Mouse (Mus musculus) forebrain, embryonic 10.5 days (tissue): ENCODE results near the gene Megf6. TPM values are rescaled to one million over a fixed set of nuclear protein-coding genes. Genes with fewer than 3 reads are reported as not detected.

Experiments
- DNase-seq: peaks from one replicate; pipeline ENCODE4 v3.0.0-alpha.2; 2017; ENCODE audit warnings: low spot score; ENCODE audit errors: extremely low spot score
- H3K27ac ChIP-seq: fragments of 300-500 bp; sonication (generic); 2 replicates; pipeline ENCODE4 v1.5.1; 2016; ENCODE audit warnings: mild to moderate bottlenecking
- H3K27me3 ChIP-seq: fragments of 300-500 bp; sonication (generic); 2 replicates; pipeline ENCODE4 v1.6.1; 2016; ENCODE audit warnings: mild to moderate bottlenecking; ENCODE audit not compliant: poor library complexity, severe bottlenecking
- H3K36me3 ChIP-seq: fragments of 300-500 bp; sonication (generic); replicated peaks from 2 replicates; pipeline ENCODE4 v1.6.1; 2016; ENCODE audit warnings: mild to moderate bottlenecking, moderate library complexity
- H3K4me1 ChIP-seq: fragments of 300-500 bp; sonication (generic); 2 replicates; pipeline ENCODE4 v1.6.1; 2016
- H3K4me3 ChIP-seq: fragments of 300-500 bp; sonication (generic); 2 replicates; pipeline ENCODE4 v1.5.1; 2016; ENCODE audit warnings: mild to moderate bottlenecking, moderate library complexity
- H3K9me3 ChIP-seq: fragments of 300-500 bp; sonication (generic); 2 replicates; pipeline ENCODE4 v1.6.1; 2016; ENCODE audit warnings: mild to moderate bottlenecking, moderate library complexity
- WGBS: fragments of 180-500 bp; shearing (Covaris S2); methylation state at CpG from one replicate; pipeline ENCODE4 v1.1.7; 2016; 5-methylcytosine and 5-hydroxymethylcytosine counted together
- polyA plus RNA-seq: library from polyadenylated mRNA; unstranded; fragments of >200 nt; fragmentation: Nextera tagmentation; extraction: Ambion mirVana; gene quantifications from 2 replicates; pipeline ENCODE4 v1.2.1, GENCODE M21; 2016

Megf6 gene
- polyA plus RNA-seq, 1 experiment from 2014 or later = 28.0 TPM

GRCm38 (mm10) chr4:154201511-154201910 is 31.0 kb downstream of the Megf6 start:
- H3K36me3 ChIP-seq = no peaks in the 10 kb centered on the region
- H3K9me3 ChIP-seq = no peaks in the 10 kb centered on the region
- no peaks in the 10 kb centered on the region for H3K27me3 ChIP-seq
- DNase-seq = no peak
- 79% methylated on average over 5 of the region's 5 CpGs for WGBS
- H3K4me1 ChIP-seq = peaks cover 55% of the 10 kb centered on the region
- no peak overlapping the region for H3K4me3 ChIP-seq
- peak overlapping the region; percentile 22; the same call in 1 of the 2 replicates for H3K27ac ChIP-seq

GRCm38 (mm10) chr4:154204532-154204931 is 34.0 kb downstream of the Megf6 start:
- H3K27me3 ChIP-seq = no peaks in the 10 kb centered on the region
- DNase-seq = no peak
- peaks cover 36% of the 10 kb centered on the region for H3K4me1 ChIP-seq
- H3K9me3 ChIP-seq = no peaks in the 10 kb centered on the region
- no peaks in the 10 kb centered on the region for H3K36me3 ChIP-seq
- H3K27ac ChIP-seq = no peak overlapping the region
- 82% methylated on average over 7 of the region's 7 CpGs for WGBS
- no peak overlapping the region for H3K4me3 ChIP-seq

- H3K9me3 ChIP-seq = no peaks in the 10 kb centered on the region
- peaks cover 41% of the 10 kb centered on the region for H3K4me1 ChIP-seq
- 82% methylated on average over 5 of the region's 5 CpGs for WGBS
- H3K36me3 ChIP-seq = no peaks in the 10 kb centered on the region
- no peaks in the 10 kb centered on the region for H3K27me3 ChIP-seq
- H3K27ac ChIP-seq = no peak overlapping the region
- DNase-seq = no peak
- H3K4me3 ChIP-seq = no peak overlapping the region
These were observed 34.9 kb downstream of the Megf6 start for GRCm38 (mm10) chr4:154205392-154205791.

- Histone ChIP-seq H3K27me3 (no peaks in the 10 kb centered on the region), H3K36me3 (no peaks in the 10 kb centered on the region; the same call in 1 of the 2 replicates), H3K4me3 (no peak overlapping the region), H3K27ac (no peak overlapping the region), H3K4me1 (peaks cover 38% of the 10 kb centered on the region), H3K9me3 (no peaks in the 10 kb centered on the region)
- DNase-seq = peak; percentile 69
- WGBS = 15% methylated on average over 5 of the region's 5 CpGs
These were observed 36.7 kb downstream of the Megf6 start for GRCm38 (mm10) chr4:154207261-154207660.

GRCm38 (mm10) chr4:154209054-154209453 is 38.5 kb downstream of the Megf6 start:
- Histone ChIP-seq H3K4me1 (peaks cover 43% of the 10 kb centered on the region), H3K27ac (no peak overlapping the region), H3K27me3 (no peaks in the 10 kb centered on the region), H3K36me3 (no peaks in the 10 kb centered on the region; the same call in 1 of the 2 replicates), H3K9me3 (no peaks in the 10 kb centered on the region), H3K4me3 (no peak overlapping the region)
- no peak for DNase-seq
- 71% methylated on average over 6 of the region's 6 CpGs for WGBS

GRCm38 (mm10) chr4:154209825-154210224 is 39.3 kb downstream of the Megf6 start:
- Histone ChIP-seq H3K27me3 (no peaks in the 10 kb centered on the region), H3K4me3 (no peak overlapping the region), H3K27ac (no peak overlapping the region), H3K36me3 (no peaks in the 10 kb centered on the region; the same call in 1 of the 2 replicates), H3K9me3 (no peaks in the 10 kb centered on the region), H3K4me1 (peaks cover 42% of the 10 kb centered on the region)
- DNase-seq = no peak
- 13% methylated on average over 3 of the region's 3 CpGs for WGBS

- no peak overlapping the region for H3K27ac ChIP-seq
- peaks cover 41% of the 10 kb centered on the region for H3K4me1 ChIP-seq
These were observed 40.9 kb downstream of the Megf6 start for GRCm38 (mm10) chr4:154211459-154211858.

GRCm38 (mm10) chr4:154213586-154213985 is 43.1 kb downstream of the Megf6 start:
- peaks cover 48% of the 10 kb centered on the region for H3K4me1 ChIP-seq
- H3K27ac ChIP-seq = no peak overlapping the region

More at GRCm38 (mm10) chr4:154211459-154211858, 40.9 kb downstream of the Megf6 start:
- no peak for DNase-seq
- 85% methylated on average over 13 of the region's 13 CpGs for WGBS
- Histone ChIP-seq H3K4me3 (no peak overlapping the region), H3K9me3 (no peaks in the 10 kb centered on the region), H3K36me3 (peaks cover 4% of the 10 kb centered on the region; the same call in 1 of the 2 replicates), H3K27me3 (no peaks in the 10 kb centered on the region)

GRCm38 (mm10) chr4:154214075-154214474 is 43.5 kb downstream of the Megf6 start:
- WGBS = 22% methylated on average over 5 of the region's 5 CpGs
- H3K4me1 ChIP-seq = peaks cover 44% of the 10 kb centered on the region
- DNase-seq = no peak
- H3K4me3 ChIP-seq = no peak overlapping the region
- H3K27me3 ChIP-seq = no peaks in the 10 kb centered on the region
- H3K36me3 ChIP-seq = peaks cover 4% of the 10 kb centered on the region; the same call in 1 of the 2 replicates
- H3K9me3 ChIP-seq = no peaks in the 10 kb centered on the region
- peak overlapping the region; percentile 54; the same call in 1 of the 2 replicates for H3K27ac ChIP-seq

More at GRCm38 (mm10) chr4:154213586-154213985, 43.1 kb downstream of the Megf6 start:
- Histone ChIP-seq H3K36me3 (peaks cover 4% of the 10 kb centered on the region; the same call in 1 of the 2 replicates), H3K9me3 (no peaks in the 10 kb centered on the region), H3K27me3 (no peaks in the 10 kb centered on the region), H3K4me3 (no peak overlapping the region)
- WGBS = 79% methylated on average over 7 of the region's 7 CpGs
- no peak for DNase-seq

- Histone ChIP-seq H3K4me3 (no peak overlapping the region), H3K4me1 (peaks cover 26% of the 10 kb centered on the region), H3K9me3 (no peaks in the 10 kb centered on the region), H3K27ac (0 out of 2 replicates have a peak overlapping the region, but pooled peaks have one; percentile 35), H3K36me3 (peaks cover 4% of the 10 kb centered on the region; the same call in 1 of the 2 replicates), H3K27me3 (no peaks in the 10 kb centered on the region)
- 69% methylated on average over 7 of the region's 7 CpGs for WGBS
- DNase-seq = no peak
These were observed 47.3 kb downstream of the Megf6 start for GRCm38 (mm10) chr4:154217711-154218350.

- 81% methylated on average over 6 of the region's 6 CpGs for WGBS
- peaks cover 38% of the 10 kb centered on the region for H3K4me1 ChIP-seq
- H3K36me3 ChIP-seq = 0 out of 2 replicates have a peak, but pooled peaks cover 5% of the 10 kb centered on the region
- no peak for DNase-seq
- H3K4me3 ChIP-seq = no peak overlapping the region
- H3K27me3 ChIP-seq = no peaks in the 10 kb centered on the region
- H3K27ac ChIP-seq = 0 out of 2 replicates have a peak overlapping the region, but pooled peaks have one; percentile 4
- H3K9me3 ChIP-seq = no peaks in the 10 kb centered on the region
These were observed 52.2 kb downstream of the Megf6 start for GRCm38 (mm10) chr4:154222773-154223172.

- Histone ChIP-seq H3K9me3 (no peaks in the 10 kb centered on the region), H3K27me3 (no peaks in the 10 kb centered on the region), H3K27ac (peak overlapping the region; percentile 63), H3K36me3 (0 out of 2 replicates have a peak, but pooled peaks cover 5% of the 10 kb centered on the region), H3K4me3 (no peak overlapping the region), H3K4me1 (peaks cover 35% of the 10 kb centered on the region)
- peak; percentile 29 for DNase-seq
- 46% methylated on average over 6 of the region's 6 CpGs for WGBS
These were observed 53.9 kb downstream of the Megf6 start for GRCm38 (mm10) chr4:154224267-154224969.

- Histone ChIP-seq H3K27me3 (no peaks in the 10 kb centered on the region), H3K36me3 (0 out of 2 replicates have a peak, but pooled peaks cover 5% of the 10 kb centered on the region), H3K4me3 (no peak overlapping the region), H3K27ac (peak overlapping the region; percentile 63), H3K4me1 (peaks cover 37% of the 10 kb centered on the region), H3K9me3 (no peaks in the 10 kb centered on the region)
- no peak for DNase-seq
- 51% methylated on average over 9 of the region's 9 CpGs for WGBS
These were observed 54.4 kb downstream of the Megf6 start for GRCm38 (mm10) chr4:154224970-154225309.
